20 mouse cellular contexts compared by ENCODE assay signal in the genomic region with DNA sequence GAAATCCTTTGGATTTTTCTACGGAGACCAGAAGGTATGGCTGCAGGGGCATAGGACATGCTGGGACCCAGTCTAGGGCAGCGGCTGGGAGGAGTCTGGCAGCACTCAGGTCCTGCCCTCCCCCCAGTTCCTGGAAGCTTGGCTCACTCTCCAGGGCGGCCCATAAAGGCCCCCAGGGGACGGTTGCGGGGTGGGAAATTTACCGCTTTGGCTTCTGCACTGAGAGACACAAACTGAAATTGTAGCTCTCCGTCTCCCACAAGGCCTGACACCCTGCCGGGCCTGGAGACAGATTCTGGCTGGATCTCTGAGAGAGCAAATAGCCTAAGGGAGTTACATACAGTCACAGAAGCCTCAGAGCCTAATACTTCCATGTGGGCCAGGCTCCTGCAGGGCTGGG. TPM values are rescaled to one million over a fixed set of nuclear protein-coding genes. Genes with fewer than 3 reads are reported as not detected.
DNase-seq lines count a peak whose midpoint lies in the region; ATAC-seq and TF ChIP-seq lines count a peak whose summit lies in the region.
"Had no signal": no experiment of that assay in that cellular context is flagged by ENCODE, and none has a peak within 500 bp of the region (broad histone marks: within the 10 kb centered on the region; RNA-seq: fewer than 3 reads in every experiment).

No protein-coding gene starts in this region.

- peak; percentile 27 to 29 for DNase-seq in heart, adult 9 months (ENCODE audit: low spot score in 2 of 2)
- DNase-seq in heart, postnatal 36 days, result no peak
- DNase-seq in kidney, postnatal 14 days, result peak; percentile 62
- DNase-seq in heart, postnatal 0 days (ENCODE audit: low spot score), result no peak
- no peak for DNase-seq in spleen, postnatal 14 days (ENCODE audit: low spot score in 2 of 2)
- DNase-seq: cerebellum, adult 11-12 months; cerebellum, postnatal 25 days; lung, adult 18-20 months; right cerebral cortex, postnatal 14 days had no signal

- no peak overlapping the region for H3K4me3 ChIP-seq in kidney, embryonic 14.5 days (ENCODE audit: low read length)
- no peak overlapping the region for H3K4me3 ChIP-seq in heart, postnatal 0 days (ENCODE audit: low read depth, low read length)
- H3K4me3 ChIP-seq in limb, embryonic 13.5 days, result no peak overlapping the region
- H3K4me3 ChIP-seq: erythroblast, embryonic 14.5 days; forebrain, embryonic 15.5 days; limb, embryonic 15.5 days had no signal

- peaks cover 39% of the 10 kb centered on the region for H3K4me1 ChIP-seq in kidney, embryonic 14.5 days (ENCODE audit: control insufficient read depth, insufficient read depth, low read length)
- no peaks in the 10 kb centered on the region for H3K4me1 ChIP-seq in heart, postnatal 0 days (ENCODE audit: control insufficient read depth, insufficient read depth)
- peaks cover 34% of the 10 kb centered on the region for H3K4me1 ChIP-seq in limb, embryonic 13.5 days

- WGBS in kidney, embryonic 14.5 days, result 22% methylated on average over 8 of the region's 8 CpGs
- WGBS in heart, postnatal 0 days, result 48% methylated on average over 8 of the region's 8 CpGs
- 25% methylated on average over 8 of the region's 8 CpGs for WGBS in limb, embryonic 13.5 days

- no peak overlapping the region for H3K27ac ChIP-seq in kidney, embryonic 14.5 days (ENCODE audit: low read depth, low read length)
- no peak overlapping the region for H3K27ac ChIP-seq in heart, postnatal 0 days (ENCODE audit: low read depth)
- no peak overlapping the region for H3K27ac ChIP-seq in limb, embryonic 13.5 days
- H3K27ac ChIP-seq: forebrain, embryonic 15.5 days; limb, embryonic 15.5 days; stomach, postnatal 0 days had no signal

- intact Hi-C loops in heart, postnatal 36 days (cut with DNase I), result no loop called here

- TF ChIP-seq CTCF in heart, postnatal 0 days (IDR thresholded peaks at IDR 0.05; ENCODE audit: low read depth), result no peak

- H3K9me3 ChIP-seq in kidney, embryonic 14.5 days (ENCODE audit: control insufficient read depth, low read length), result no peaks in the 10 kb centered on the region
- H3K9me3 ChIP-seq in heart, postnatal 0 days (replicated peaks; ENCODE audit: control insufficient read depth, low read length), result no peaks in the 10 kb centered on the region
- H3K9me3 ChIP-seq in limb, embryonic 13.5 days, result no peaks in the 10 kb centered on the region
- H3K9me3 ChIP-seq: forebrain, embryonic 15.5 days; limb, embryonic 15.5 days had no signal

- H3K9ac ChIP-seq in kidney, embryonic 14.5 days (ENCODE audit: low read depth, low read length), result no peak overlapping the region; the same call in 1 of the 2 replicates
- H3K9ac ChIP-seq in heart, postnatal 0 days (replicated peaks; ENCODE audit: low read depth, low read length), result no peak overlapping the region
- H3K9ac ChIP-seq in limb, embryonic 13.5 days, result peak overlapping the region; percentile 10
- H3K9ac ChIP-seq: forebrain, embryonic 15.5 days; limb, embryonic 15.5 days had no signal

- H3K36me3 ChIP-seq in kidney, embryonic 14.5 days (ENCODE audit: control insufficient read depth, insufficient read depth, low read length), result no peaks in the 10 kb centered on the region
- H3K36me3 ChIP-seq in heart, postnatal 0 days (replicated peaks; ENCODE audit: control insufficient read depth, insufficient read depth, low read length), result no peaks in the 10 kb centered on the region
- H3K36me3 ChIP-seq in limb, embryonic 13.5 days, result no peaks in the 10 kb centered on the region
- H3K36me3 ChIP-seq: forebrain, embryonic 15.5 days; limb, embryonic 15.5 days had no signal

- no peak overlapping the region for H3K4me2 ChIP-seq in kidney, embryonic 14.5 days (replicated peaks; ENCODE audit: low read depth, low read length)
- 0 out of 2 replicates have a peak overlapping the region, but pooled peaks have one; percentile 8 for H3K4me2 ChIP-seq in heart, postnatal 0 days (ENCODE audit: low read depth, low read length)
- no peak overlapping the region for H3K4me2 ChIP-seq in limb, embryonic 13.5 days (replicated peaks)
- H3K4me2 ChIP-seq: forebrain, embryonic 15.5 days; limb, embryonic 15.5 days had no signal

- TF ChIP-seq EP300 in heart, postnatal 0 days (IDR thresholded peaks at IDR 0.05; ENCODE audit: low read depth), result no peak

- H3K27me3 ChIP-seq in kidney, embryonic 14.5 days (ENCODE audit: control insufficient read depth, insufficient read depth, low read length), result no peaks in the 10 kb centered on the region
- no peaks in the 10 kb centered on the region for H3K27me3 ChIP-seq in heart, postnatal 0 days (ENCODE audit: control insufficient read depth, insufficient read depth, low read length)
- H3K27me3 ChIP-seq in limb, embryonic 13.5 days, result no peaks in the 10 kb centered on the region
- H3K27me3 ChIP-seq: forebrain, embryonic 15.5 days; limb, embryonic 15.5 days had no signal

- no peak for ATAC-seq in kidney, embryonic 14.5 days (ENCODE audit: low FRiP score, low TSS enrichment)
- ATAC-seq in heart, postnatal 0 days (ENCODE audit: insufficient read depth, low read depth), result no peak
- ATAC-seq in limb, embryonic 13.5 days (ENCODE audit: low FRiP score, low read depth), result no peak
- ATAC-seq: forebrain, embryonic 15.5 days; intestine, embryonic 16.5 days; midbrain, embryonic 16.5 days had no signal

RNA-seq across cellular contexts. Expression of gene Omp, which starts 7.1 kb away (rescaled TPM):
- under 1 TPM in 1 of 2 experiments, not detected in 1; 0.11 TPM for total RNA-seq in heart, postnatal 36 days (2021)
- 0.20 and 0.51 TPM in 2 replicates for polyA plus RNA-seq in kidney, embryonic 14.5 days (2014; fragmentation: Nextera tagmentation; extraction: Ambion mirVana)
- total RNA-seq in heart, postnatal 0 days (2014; rRNA removed; ENCODE audit: low replicate concordance), result 0.39 TPM in 1 of 2 replicates, not detected in the other
- polyA plus RNA-seq in heart, postnatal 0 days (2015; fragmentation: Nextera tagmentation; extraction: Ambion mirVana), result 0.05 TPM in 1 of 2 replicates, not detected in the other
- polyA plus RNA-seq in limb, embryonic 13.5 days (2015; fragmentation: Nextera tagmentation; extraction: Ambion mirVana), result 0.25 and 0.37 TPM in 2 replicates
- total RNA-seq: heart, adult 18-20 months had no signal

RNA-seq across cellular contexts. Expression of gene Capn5, which starts 25.7 kb away (rescaled TPM):
- total RNA-seq in heart, postnatal 36 days (2021), result 1 to 10 TPM; 2.4 to 2.6 TPM
- polyA plus RNA-seq in kidney, embryonic 14.5 days (2014; fragmentation: Nextera tagmentation; extraction: Ambion mirVana), result 4.8 and 10.4 TPM in 2 replicates
- 3.4 and 5.6 TPM in 2 replicates for total RNA-seq in heart, postnatal 0 days (2014; rRNA removed; ENCODE audit: low replicate concordance)
- 1.1 and 1.5 TPM in 2 replicates for polyA plus RNA-seq in heart, postnatal 0 days (2015; fragmentation: Nextera tagmentation; extraction: Ambion mirVana)
- polyA plus RNA-seq in limb, embryonic 13.5 days (2015; fragmentation: Nextera tagmentation; extraction: Ambion mirVana), result 5.5 and 5.6 TPM in 2 replicates

RNA-seq across cellular contexts. Expression of gene Myo7a, which starts 33.1 kb away (rescaled TPM):
- total RNA-seq in heart, postnatal 36 days (2021), result 1 to 10 TPM; 5.3 to 5.8 TPM
- 7.9 and 15.4 TPM in 2 replicates for polyA plus RNA-seq in kidney, embryonic 14.5 days (2014; fragmentation: Nextera tagmentation; extraction: Ambion mirVana)
- total RNA-seq in heart, postnatal 0 days (2014; rRNA removed; ENCODE audit: low replicate concordance), result 7.1 and 20.0 TPM in 2 replicates
- polyA plus RNA-seq in heart, postnatal 0 days (2015; fragmentation: Nextera tagmentation; extraction: Ambion mirVana), result 3.6 and 3.7 TPM in 2 replicates
- 11.0 and 12.2 TPM in 2 replicates for polyA plus RNA-seq in limb, embryonic 13.5 days (2015; fragmentation: Nextera tagmentation; extraction: Ambion mirVana)

RNA-seq across cellular contexts. Expression of gene B3gnt6, which starts 46.9 kb away (rescaled TPM):
- total RNA-seq in heart, postnatal 36 days (2021), result not detected
- 0.15 TPM in 1 of 2 replicates, not detected in the other for polyA plus RNA-seq in kidney, embryonic 14.5 days (2014; fragmentation: Nextera tagmentation; extraction: Ambion mirVana)
- not detected in 2 replicates for total RNA-seq in heart, postnatal 0 days (2014; rRNA removed; ENCODE audit: low replicate concordance)
- not detected in 2 replicates for polyA plus RNA-seq in heart, postnatal 0 days (2015; fragmentation: Nextera tagmentation; extraction: Ambion mirVana)
- polyA plus RNA-seq in limb, embryonic 13.5 days (2015; fragmentation: Nextera tagmentation; extraction: Ambion mirVana), result not detected in 2 replicates
- total RNA-seq: gastrocnemius, adult 18-20 months; heart, adult 18-20 months; megakaryocyte-erythroid progenitor cell, adult 5-6 weeks had no signal
- polyA plus RNA-seq: erythroblast, embryonic 14.5 days; intestine, embryonic 16.5 days; limb, embryonic 15.5 days had no signal

Comparison
In these comparisons a context has a peak if more than half of its experiments do, and no peak if none do; other contexts are left out.
1. DNase-seq: peak in heart, adult 9 months (2 of 2) and kidney, postnatal 14 days (single experiment); none in heart, postnatal 36 days (0 of 2), heart, postnatal 0 days (single experiment) and spleen, postnatal 14 days (0 of 2).